Mouse (Mus musculus) heart, adult 2 months (tissue): ENCODE measurements at regions not wholly inside any gene's neighbourhood (a gene's known extent, or its start where the extent isn't known, plus 50 kb on each side); places are given as distances from the start of the nearest gene placed in this dataset.

ENCODE experiments used
- DNase-seq, 2 experiments: peaks; one replicate each; pipeline ENCODE4 v3.0.0; 2021
- H3K27ac ChIP-seq: fragments of 200-600 bp; 2 replicates; pipeline ENCODE4 v1.8.1; 2022
- H3K27me3 ChIP-seq: fragments of 200-500 bp; 2 replicates; pipeline ENCODE4 v1.6.1; 2012; ENCODE audit warnings: mild to moderate bottlenecking, low read length, inconsistent platforms, mixed read lengths; ENCODE audit not compliant: control insufficient read depth, insufficient read depth
- H3K36me3 ChIP-seq: fragments of 200-500 bp; 2 replicates; pipeline ENCODE4 v1.6.1; 2012; ENCODE audit warnings: low read length, inconsistent platforms; ENCODE audit not compliant: control insufficient read depth, insufficient read depth
- H3K4me1 ChIP-seq: fragments of 200-500 bp; 2 replicates; pipeline ENCODE4 v1.6.1; 2011; ENCODE audit warnings: low read length; ENCODE audit not compliant: control insufficient read depth, insufficient read depth
- H3K4me3 ChIP-seq: fragments of 200-600 bp; 2 replicates; pipeline ENCODE4 v1.8.1; 2022
- H3K79me2 ChIP-seq: fragments of 200-500 bp; replicated peaks from 2 replicates; pipeline ENCODE4 v1.6.1; 2012; ENCODE audit warnings: mild to moderate bottlenecking, inconsistent platforms, low read length, moderate library complexity, mixed read lengths; ENCODE audit not compliant: control insufficient read depth, insufficient read depth
- H3K9ac ChIP-seq: fragments of 200-500 bp; 2 replicates; pipeline ENCODE4 v1.6.1; 2012; ENCODE audit warnings: low read depth, mild to moderate bottlenecking, control low read depth, inconsistent platforms, low read length, mixed read lengths
- CTCF ChIP-seq: fragments of 200-600 bp; IDR thresholded peaks from 2 replicates; pipeline ENCODE4 v1.8.1; 2022; ENCODE audit warnings: antibody characterized with exemption, mild to moderate bottlenecking, moderate library complexity
- EP300 ChIP-seq: fragments of 200-500 bp; IDR thresholded peaks from 2 replicates; pipeline ENCODE4 v1.6.1; 2011; ENCODE audit warnings: low read depth, low read length, control low read depth; ENCODE audit not compliant: insufficient read depth
- POLR2A ChIP-seq: fragments of 200-500 bp; IDR thresholded peaks from 2 replicates; pipeline ENCODE4 v1.6.1; 2011; ENCODE audit warnings: mild to moderate bottlenecking, low read depth, low read length, control low read depth; ENCODE audit not compliant: insufficient read depth
- WGBS: fragments of 180-500 bp; shearing (Covaris S2); methylation state at CpG from one replicate; pipeline ENCODE4 v1.1.7; 2018; 5-methylcytosine and 5-hydroxymethylcytosine counted together
- intact Hi-C: fragments of 180-260 bp; cut with DNase I; formaldehyde crosslinking; loops from one replicate; pipeline ENCODE4 v1.15.1; 2025

GRCm38 (mm10) chr4:150715051-150715450 lies 63.1 kb upstream of the Slc45a1 start:
- H3K4me1 ChIP-seq: peaks cover 7% of the 10 kb centered on the region
- 45% methylated on average over 2 of the region's 2 CpGs for WGBS

DNA sequence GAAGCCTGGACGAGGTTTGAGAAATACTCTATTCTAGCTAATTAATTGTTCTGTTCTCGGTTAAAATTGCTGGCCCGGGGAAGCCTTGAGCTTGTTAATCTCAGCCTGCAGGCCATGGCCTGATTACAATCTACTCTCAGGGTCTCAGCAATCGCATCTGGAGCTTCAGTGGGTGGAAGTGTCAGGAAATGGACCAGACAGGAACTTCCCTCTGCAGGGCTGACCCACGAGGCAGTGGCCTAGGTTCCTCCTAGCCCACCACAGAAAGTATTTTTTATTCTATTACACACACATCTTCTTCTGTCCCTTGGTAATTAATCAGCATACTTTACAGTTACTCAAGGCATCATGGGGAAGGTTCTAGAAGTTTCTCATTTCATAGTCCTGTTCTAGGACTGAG lies 61.3 kb upstream of the Slc45a1 start:
- WGBS: 30% methylated on average over 5 of the region's 5 CpGs

More at GRCm38 (mm10) chr4:150715051-150715450, 63.1 kb upstream of the Slc45a1 start:
- Histone ChIP-seq H3K36me3 (no peaks in the 10 kb centered on the region), H3K79me2 (no peaks in the 10 kb centered on the region), H3K9ac (no peak overlapping the region), H3K4me3 (no peak overlapping the region), H3K27ac (no peak overlapping the region), H3K27me3 (no peaks in the 10 kb centered on the region)
- DNase-seq: no peak
- no peak for TF ChIP-seq EP300
- TF ChIP-seq CTCF: no peak
- TF ChIP-seq POLR2A: no peak
- intact Hi-C loops: no loop called here

DNA sequence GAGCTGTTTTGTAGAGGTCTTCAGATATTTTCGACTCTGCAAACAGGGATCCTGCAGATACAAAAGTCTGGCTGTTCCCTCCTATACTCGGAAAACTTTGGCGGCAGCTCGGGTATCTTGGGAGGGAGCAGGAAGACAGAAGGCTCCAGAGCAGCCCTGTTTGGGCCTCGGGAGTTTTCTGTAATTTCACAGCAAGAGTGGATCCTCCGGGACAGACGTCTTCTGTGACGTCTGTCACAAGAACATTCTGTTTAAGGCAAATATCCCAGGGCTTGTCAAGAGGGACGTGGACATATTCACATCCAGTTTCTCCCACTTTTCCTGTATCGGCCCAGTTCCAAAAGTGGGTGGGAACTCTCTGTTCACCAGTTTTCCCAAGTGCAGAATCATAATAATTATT lies 60.9 kb upstream of the Slc45a1 start:
- Histone ChIP-seq H3K4me3 (no peak overlapping the region), H3K79me2 (no peaks in the 10 kb centered on the region), H3K27ac (peak overlapping the region; percentile 71), H3K9ac (peak overlapping the region; percentile 17; the same call in 1 of the 2 replicates), H3K27me3 (no peaks in the 10 kb centered on the region), H3K4me1 (peaks cover 7% of the 10 kb centered on the region), H3K36me3 (no peaks in the 10 kb centered on the region)
- TF ChIP-seq CTCF (no peak), EP300 (no peak), POLR2A (no peak)
- intact Hi-C loops: loop anchor here (2.0 kb wide), 1 partner anchor 62 kb away; no protein-coding TSS in a partner anchor
- 30% methylated on average over 10 of the region's 10 CpGs for WGBS
- peak; percentile 48 to 60 for DNase-seq

More for the DNA sequence above, 61.3 kb upstream of the Slc45a1 start:
- no peak for DNase-seq
- H3K27me3 ChIP-seq: no peaks in the 10 kb centered on the region
- H3K27ac ChIP-seq: peak overlapping the region; percentile 71
- intact Hi-C loops: loop anchor here (2.0 kb wide), 1 partner anchor 62 kb away; no protein-coding TSS in a partner anchor
- H3K36me3 ChIP-seq: no peaks in the 10 kb centered on the region
- TF ChIP-seq EP300: no peak
- TF ChIP-seq CTCF: no peak
- no peak for TF ChIP-seq POLR2A
- no peak overlapping the region for H3K4me3 ChIP-seq
- H3K4me1 ChIP-seq: peaks cover 7% of the 10 kb centered on the region
- H3K79me2 ChIP-seq: no peaks in the 10 kb centered on the region
- H3K9ac ChIP-seq: no peak overlapping the region

DNA sequence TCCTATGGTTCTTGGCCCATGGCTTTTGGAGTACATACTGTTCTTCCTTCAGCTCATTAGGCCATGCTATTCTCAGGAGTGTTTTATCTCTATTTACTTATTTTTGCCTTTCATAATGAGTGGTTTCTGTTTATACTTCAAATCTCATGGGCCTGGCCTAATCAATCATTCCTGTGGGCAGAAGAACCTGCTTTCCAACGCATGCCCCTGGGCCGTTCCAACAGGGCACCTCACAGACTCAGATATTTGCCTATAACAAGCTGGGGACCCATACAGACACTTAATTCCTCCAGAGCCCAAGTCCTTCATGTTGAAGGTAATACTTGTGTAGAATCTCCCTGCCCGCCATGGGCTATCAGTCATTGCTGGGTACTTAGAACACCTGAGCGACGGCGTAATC lies 59.7 kb upstream of the Slc45a1 start:
- H3K36me3 ChIP-seq: no peaks in the 10 kb centered on the region
- no peak for DNase-seq
- H3K9ac ChIP-seq: no peak overlapping the region
- peaks cover 17% of the 10 kb centered on the region for H3K4me1 ChIP-seq
- H3K79me2 ChIP-seq: no peaks in the 10 kb centered on the region
- WGBS: 98% methylated on average over 6 of the region's 6 CpGs
- no peak for TF ChIP-seq EP300
- no peak for TF ChIP-seq CTCF
- TF ChIP-seq POLR2A: no peak
- H3K4me3 ChIP-seq: no peak overlapping the region
- H3K27ac ChIP-seq: no peak overlapping the region; the same call in 1 of the 2 replicates
- intact Hi-C loops: loop anchor here (2.0 kb wide), 1 partner anchor 63 kb away; no protein-coding TSS in a partner anchor
- H3K27me3 ChIP-seq: no peaks in the 10 kb centered on the region

- no peak for DNase-seq
- H3K4me1 ChIP-seq: peaks cover 17% of the 10 kb centered on the region
- intact Hi-C loops: no loop called here
- WGBS: 68% methylated on average over 11 of the region's 11 CpGs
- H3K27ac ChIP-seq: no peak overlapping the region
- no peaks in the 10 kb centered on the region for H3K79me2 ChIP-seq
- TF ChIP-seq POLR2A: no peak
- no peak for TF ChIP-seq CTCF
- no peak for TF ChIP-seq EP300
- H3K4me3 ChIP-seq: no peak overlapping the region
- H3K9ac ChIP-seq: no peak overlapping the region
- H3K36me3 ChIP-seq: no peaks in the 10 kb centered on the region
- H3K27me3 ChIP-seq: no peaks in the 10 kb centered on the region
These were observed 57.6 kb upstream of the Slc45a1 start for GRCm38 (mm10) chr4:150709391-150710130.

DNA sequence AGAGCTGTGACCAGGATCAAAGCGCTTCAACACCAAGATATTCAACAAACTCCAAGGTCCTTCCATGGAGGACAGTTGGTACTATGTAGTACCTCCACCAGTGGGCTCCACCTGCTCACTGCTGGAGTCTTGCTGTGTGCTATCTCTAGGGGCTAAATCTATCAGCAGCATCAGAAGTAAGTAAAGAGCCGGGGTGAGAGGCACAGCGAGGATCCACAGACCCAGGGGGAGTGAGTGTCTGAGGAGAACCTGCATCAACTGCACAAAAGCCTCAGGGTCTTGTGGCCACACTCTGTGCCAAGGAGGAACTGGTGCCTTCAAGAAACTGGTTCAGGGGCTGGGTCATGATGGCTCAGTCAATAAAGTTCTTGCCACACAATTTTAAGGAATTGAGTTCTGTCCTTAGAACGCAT lies 56.6 kb upstream of the Slc45a1 start:
- no peaks in the 10 kb centered on the region for H3K27me3 ChIP-seq
- WGBS: 97% methylated on average over 4 of the region's 4 CpGs
- no peaks in the 10 kb centered on the region for H3K36me3 ChIP-seq
- no peak for DNase-seq
- no peak overlapping the region for H3K4me3 ChIP-seq
- H3K79me2 ChIP-seq: no peaks in the 10 kb centered on the region
- no peak overlapping the region for H3K9ac ChIP-seq
- peak overlapping the region; percentile 75 for H3K27ac ChIP-seq
- H3K4me1 ChIP-seq: peaks cover 17% of the 10 kb centered on the region
- TF ChIP-seq EP300 (no peak), POLR2A (no peak), CTCF (peak; percentile 55)
- intact Hi-C loops: no loop called here
